Mouse (Mus musculus) ZHBTc4 (cell line): ENCODE data around the gene Otogl.

Experiments
- DNase-seq: peaks from one replicate; pipeline ENCODE4 v3.0.0-alpha.2; 2011; ENCODE audit warnings: low read depth, low spot score

Gene Otogl

DNA sequence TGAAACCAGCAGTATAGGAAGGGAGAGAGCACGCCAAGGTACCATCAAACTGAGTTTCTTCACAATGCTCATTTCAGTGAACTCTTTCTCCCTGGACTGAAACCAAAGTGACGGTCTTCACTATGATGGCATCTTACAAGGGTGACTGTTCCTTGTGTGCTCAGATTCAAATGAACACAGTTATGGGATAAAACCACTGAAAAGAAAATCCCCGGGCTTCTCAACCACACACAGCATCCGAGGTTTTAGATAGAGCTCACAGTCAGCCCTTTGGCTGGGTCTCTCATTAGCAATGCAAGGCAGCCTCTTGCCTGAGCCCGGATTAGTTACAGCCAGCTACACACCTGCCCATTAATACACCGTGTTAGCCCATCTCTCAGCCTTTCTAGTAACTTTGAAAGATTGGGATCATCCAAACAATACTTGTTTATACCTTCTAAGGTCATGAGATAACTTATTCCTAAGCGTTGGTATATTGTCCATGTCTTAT lies at the start of gene Otogl:
TSS of gene Otogl (minus strand) at position 51 of the 490 bp plus-strand sequence.
- no peak for DNase-seq

- DNase-seq = no peak
Measured at GRCm38 (mm10) chr10:107956588-107956987, 44.7 kb upstream of the Otogl start.

- DNase-seq = no peak
Measured at GRCm38 (mm10) chr10:107954444-107954843, 42.5 kb upstream of the Otogl start.

GRCm38 (mm10) chr10:107951596-107951995 lies 39.7 kb upstream of the Otogl start:
- DNase-seq = no peak

GRCm38 (mm10) chr10:107949945-107950344 lies 38.0 kb upstream of the Otogl start:
- no peak for DNase-seq

DNA sequence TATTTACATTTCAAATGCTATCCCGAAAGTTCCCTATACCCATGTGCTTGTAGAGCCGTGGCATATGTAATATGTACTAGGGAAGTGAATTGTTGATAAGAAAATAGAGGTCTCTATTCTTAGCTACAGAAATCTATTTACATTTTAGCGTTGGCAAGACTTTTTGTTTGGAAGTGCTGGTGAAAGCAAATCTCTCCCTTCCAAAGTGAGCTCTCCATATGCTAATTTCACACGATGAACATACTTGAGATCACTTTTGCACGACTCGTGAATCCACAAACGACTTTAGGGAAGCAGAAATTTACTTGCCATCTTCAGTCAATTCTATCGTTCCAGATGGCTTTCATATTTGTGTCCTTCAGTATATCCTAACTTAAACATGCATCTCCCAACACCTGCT lies 36.7 kb upstream of the Otogl start:
- DNase-seq = no peak

DNA sequence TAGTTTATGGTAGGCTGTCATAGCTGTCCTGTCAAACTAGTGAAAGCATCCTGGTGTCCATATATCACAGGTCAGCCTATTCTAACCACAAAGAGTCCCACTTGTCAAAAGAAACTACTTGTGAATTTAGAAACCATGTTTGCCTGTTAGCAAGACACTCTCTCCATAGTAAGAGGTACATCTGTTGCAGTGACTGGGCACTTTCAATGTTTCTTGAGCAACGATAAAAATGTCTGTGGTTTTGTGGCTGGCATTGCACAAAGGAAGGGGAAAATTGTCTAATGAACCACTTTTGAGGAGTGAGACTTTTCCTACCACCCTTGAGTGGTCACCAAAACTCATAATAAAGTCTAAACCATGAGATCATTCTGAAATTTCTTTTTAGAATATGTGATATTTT lies 36.1 kb upstream of the Otogl start:
- DNase-seq = no peak

- no peak for DNase-seq
Measured at GRCm38 (mm10) chr10:107946348-107946747, 34.4 kb upstream of the Otogl start.

DNA sequence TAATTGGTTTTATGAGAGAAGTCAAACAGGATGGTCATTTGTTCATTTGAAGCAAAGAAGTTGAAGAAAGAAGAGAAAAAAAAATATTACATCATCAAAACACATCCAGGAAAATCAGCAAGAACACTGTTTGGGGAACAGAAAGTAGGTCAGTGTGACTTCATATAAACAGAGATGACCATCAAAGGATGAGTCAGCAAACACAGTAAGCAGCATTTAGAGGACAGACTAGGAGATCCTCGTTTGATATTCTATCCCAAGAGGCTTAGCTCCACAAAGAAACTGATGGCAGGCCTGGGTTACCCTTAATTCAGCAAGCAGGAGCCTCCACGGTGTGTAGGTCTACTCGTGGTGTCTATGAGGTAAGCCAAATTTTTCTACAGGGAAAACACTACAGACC lies 31.9 kb upstream of the Otogl start:
- no peak for DNase-seq

GRCm38 (mm10) chr10:107941188-107941900 lies 29.4 kb upstream of the Otogl start:
- DNase-seq = no peak

- DNase-seq = no peak
Measured at GRCm38 (mm10) chr10:107940302-107940701, 28.4 kb upstream of the Otogl start.

GRCm38 (mm10) chr10:107939821-107940220 lies 27.9 kb upstream of the Otogl start:
- DNase-seq = no peak

GRCm38 (mm10) chr10:107934055-107934454 lies 22.1 kb upstream of the Otogl start:
- no peak for DNase-seq

- no peak for DNase-seq
Measured at GRCm38 (mm10) chr10:107933527-107933926, 21.6 kb upstream of the Otogl start.

DNA sequence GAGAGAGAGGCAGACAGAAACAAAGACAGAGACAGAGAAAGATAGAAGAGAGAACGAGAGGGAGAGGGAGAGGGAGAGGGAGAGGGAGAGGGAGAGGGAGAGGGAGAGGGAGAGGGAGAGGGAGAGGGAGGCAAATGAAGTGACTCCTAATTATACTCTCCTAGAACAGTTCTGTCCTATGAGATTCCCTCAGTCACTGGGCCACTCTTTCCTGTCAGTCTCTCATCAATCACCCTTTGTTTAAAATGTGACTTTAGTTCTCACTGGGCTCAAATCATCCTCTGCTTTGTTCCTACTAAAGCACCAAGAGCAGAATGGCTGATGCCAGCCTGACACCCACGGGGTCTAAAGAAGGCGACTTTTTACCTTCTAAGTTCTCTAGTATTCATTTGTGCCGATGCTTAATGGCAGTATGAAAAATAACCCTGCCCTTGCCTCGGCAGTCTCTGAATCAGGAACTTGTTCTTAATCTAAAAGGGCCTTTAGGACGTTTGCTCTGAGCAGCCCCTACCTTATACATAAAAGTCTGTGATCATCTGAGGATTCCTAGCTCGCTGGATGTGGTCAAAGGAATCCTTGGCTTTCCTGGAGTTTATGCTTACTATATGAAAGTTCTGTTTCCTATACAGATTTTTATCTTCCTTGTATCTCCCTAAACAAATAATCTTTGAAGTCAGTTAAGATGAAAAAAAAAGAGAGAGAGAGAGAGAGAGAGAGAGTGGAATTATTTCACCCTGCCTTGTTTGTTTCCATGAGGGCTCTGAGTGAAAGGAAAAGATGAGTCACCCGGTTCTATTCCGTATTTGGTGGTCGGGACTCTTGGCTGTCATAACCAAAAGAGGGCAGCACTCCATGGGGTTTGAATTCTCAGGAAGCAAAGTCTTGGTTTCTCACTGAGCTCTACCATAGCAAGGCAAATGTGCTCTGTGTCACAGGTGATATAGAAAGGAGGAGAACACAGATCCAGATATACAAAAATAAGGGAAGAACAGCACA lies 20.2 kb upstream of the Otogl start:
- peak; percentile 6 for DNase-seq

- DNase-seq = no peak
Measured at GRCm38 (mm10) chr10:107930471-107931021, 18.6 kb upstream of the Otogl start.

- DNase-seq = peak; percentile 6
Measured at GRCm38 (mm10) chr10:107925306-107925705, 13.4 kb upstream of the Otogl start.

- DNase-seq = no peak
Measured at GRCm38 (mm10) chr10:107923860-107924259, 11.9 kb upstream of the Otogl start.

GRCm38 (mm10) chr10:107922750-107923149 lies 10.8 kb upstream of the Otogl start:
- no peak for DNase-seq

GRCm38 (mm10) chr10:107921549-107921948 lies 9.6 kb upstream of the Otogl start:
- DNase-seq = no peak

GRCm38 (mm10) chr10:107921134-107921533 lies 9.2 kb upstream of the Otogl start:
- no peak for DNase-seq

- DNase-seq = no peak
Measured at GRCm38 (mm10) chr10:107913013-107913412, 1.1 kb upstream of the Otogl start.
